Comparison of ENCODE assay signal across 29 mouse cellular contexts in the genomic region with DNA sequence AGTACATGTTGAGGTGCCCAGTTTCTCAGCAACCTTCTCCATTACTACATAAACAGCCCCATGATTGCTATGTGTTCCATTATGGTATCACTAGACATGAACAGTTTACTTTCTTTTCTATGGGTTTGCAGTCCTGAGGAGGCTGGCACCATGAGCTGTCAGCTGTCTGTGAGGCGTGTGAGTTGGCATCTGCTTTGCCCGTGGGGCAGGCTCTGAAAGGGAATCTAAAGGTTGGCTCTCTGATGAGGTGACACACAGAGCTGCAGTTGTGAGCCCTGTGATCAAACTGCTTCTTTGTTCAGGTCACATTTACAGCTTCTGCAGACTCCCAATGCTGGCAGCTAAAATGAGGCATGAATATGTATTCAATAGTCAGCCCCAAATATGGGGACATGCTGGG.
DNase-seq lines count a peak whose midpoint lies in the region; ATAC-seq and TF ChIP-seq lines count a peak whose summit lies in the region.
"Had no signal": no experiment of that assay in that cellular context is flagged by ENCODE, and none has a peak within 500 bp of the region (broad histone marks: within the 10 kb centered on the region; RNA-seq: fewer than 3 reads in every experiment).

No protein-coding gene starts in this region.

- no peaks in the 10 kb centered on the region for H3K36me3 ChIP-seq in forebrain, embryonic 15.5 days
- H3K36me3 ChIP-seq in forebrain, embryonic 14.5 days (ENCODE audit: control insufficient read depth, insufficient read depth, low read length), result no peaks in the 10 kb centered on the region
- H3K36me3 ChIP-seq in hindbrain, embryonic 15.5 days, result no peaks in the 10 kb centered on the region
- H3K36me3 ChIP-seq in hindbrain, embryonic 13.5 days, result no peaks in the 10 kb centered on the region
- H3K36me3 ChIP-seq in midbrain, postnatal 0 days (ENCODE audit: insufficient read depth, low read length), result no peaks in the 10 kb centered on the region
- no peaks in the 10 kb centered on the region for H3K36me3 ChIP-seq in midbrain, embryonic 10.5 days
- H3K36me3 ChIP-seq: embryonic facial prominence, embryonic 12.5 days; embryonic facial prominence, embryonic 15.5 days; forebrain, embryonic 12.5 days; G1E; heart, embryonic 12.5 days; heart, embryonic 15.5 days; hindbrain, embryonic 10.5 days had no signal

- no peak overlapping the region for H3K9ac ChIP-seq in forebrain, embryonic 15.5 days (replicated peaks)
- no peak overlapping the region for H3K9ac ChIP-seq in forebrain, embryonic 14.5 days (ENCODE audit: low read length)
- no peak overlapping the region for H3K9ac ChIP-seq in hindbrain, embryonic 15.5 days
- no peak overlapping the region for H3K9ac ChIP-seq in hindbrain, embryonic 13.5 days
- no peak overlapping the region for H3K9ac ChIP-seq in midbrain, postnatal 0 days (replicated peaks; ENCODE audit: low read length, poor library complexity, severe bottlenecking)
- H3K9ac ChIP-seq: embryonic facial prominence, embryonic 12.5 days; embryonic facial prominence, embryonic 15.5 days; forebrain, embryonic 12.5 days; heart, embryonic 12.5 days; heart, embryonic 15.5 days; hindbrain, embryonic 14.5 days had no signal

- 0 out of 2 replicates have a peak, but pooled peaks have one; percentile 53 for ATAC-seq in forebrain, embryonic 15.5 days (replicated peaks)
- no peak for ATAC-seq in forebrain, embryonic 14.5 days
- ATAC-seq in hindbrain, embryonic 15.5 days (ENCODE audit: low FRiP score, low read depth), result peak; percentile 61; the same call in 1 of the 2 replicates
- ATAC-seq in hindbrain, embryonic 13.5 days (ENCODE audit: low FRiP score), result no peak
- ATAC-seq in midbrain, postnatal 0 days (ENCODE audit: low FRiP score), result no peak
- no peak for ATAC-seq in monocyte, adult 5-6 weeks (replicated peaks; ENCODE audit: insufficient number of reproducible peaks, low FRiP score, low TSS enrichment, poor library complexity, severe bottlenecking)
- ATAC-seq: intestine, postnatal 0 days; Patski had no signal

- WGBS in forebrain, embryonic 15.5 days, result 43% methylated on average over 2 of the region's 2 CpGs
- WGBS in forebrain, embryonic 14.5 days, result 65% methylated on average over 2 of the region's 2 CpGs
- WGBS in hindbrain, embryonic 15.5 days, result 53% methylated on average over 2 of the region's 2 CpGs
- WGBS in hindbrain, embryonic 13.5 days, result 75% methylated on average over 2 of the region's 2 CpGs
- WGBS in midbrain, postnatal 0 days, result 39% methylated on average over 2 of the region's 2 CpGs
- WGBS in midbrain, embryonic 10.5 days, result 80% methylated on average over 2 of the region's 2 CpGs

- DNase-seq in forebrain, embryonic 14.5 days (ENCODE audit: low spot score), result no peak
- peak; percentile 14 for DNase-seq in midbrain, postnatal 0 days (ENCODE audit: low spot score)
- no peak for DNase-seq in midbrain, embryonic 10.5 days (ENCODE audit: low spot score)
- DNase-seq: adrenal gland, postnatal 10 days; adrenal gland, postnatal 36 days; B cell, adult 2 months; cerebellum, adult 11-12 months; cerebellum, adult 8-10 months; cerebellum, postnatal 25 days; gastrocnemius, adult 2 months; gastrocnemius, postnatal 14 days; heart, adult 11 months; heart, postnatal 10 days; heart, postnatal 36 days had no signal

- H3K27ac ChIP-seq in forebrain, embryonic 15.5 days (replicated peaks), result no peak overlapping the region
- H3K27ac ChIP-seq in forebrain, embryonic 14.5 days (ENCODE audit: low read depth, low read length), result no peak overlapping the region
- no peak overlapping the region for H3K27ac ChIP-seq in hindbrain, embryonic 15.5 days (replicated peaks)
- no peak overlapping the region for H3K27ac ChIP-seq in hindbrain, embryonic 13.5 days
- no peak overlapping the region for H3K27ac ChIP-seq in midbrain, postnatal 0 days (ENCODE audit: low read depth, low read length)
- H3K27ac ChIP-seq in midbrain, embryonic 10.5 days (replicated peaks), result no peak overlapping the region
- H3K27ac ChIP-seq: embryonic facial prominence, embryonic 12.5 days; embryonic facial prominence, embryonic 15.5 days; forebrain, embryonic 12.5 days; gastrocnemius, adult 2 months; heart, embryonic 15.5 days; hindbrain, embryonic 10.5 days; hindbrain, embryonic 14.5 days had no signal

- no peaks in the 10 kb centered on the region for H3K9me3 ChIP-seq in forebrain, embryonic 15.5 days
- no peaks in the 10 kb centered on the region for H3K9me3 ChIP-seq in forebrain, embryonic 14.5 days (replicated peaks; ENCODE audit: control insufficient read depth, low read length)
- H3K9me3 ChIP-seq in hindbrain, embryonic 15.5 days, result no peaks in the 10 kb centered on the region
- H3K9me3 ChIP-seq in hindbrain, embryonic 13.5 days, result no peaks in the 10 kb centered on the region
- 0 out of 2 replicates have a peak, but pooled peaks cover 4% of the 10 kb centered on the region for H3K9me3 ChIP-seq in midbrain, postnatal 0 days (ENCODE audit: low read length)
- no peaks in the 10 kb centered on the region for H3K9me3 ChIP-seq in midbrain, embryonic 10.5 days (replicated peaks)
- H3K9me3 ChIP-seq: embryonic facial prominence, embryonic 12.5 days; embryonic facial prominence, embryonic 15.5 days; forebrain, embryonic 12.5 days; heart, embryonic 12.5 days; heart, embryonic 15.5 days; hindbrain, embryonic 10.5 days had no signal

- TF ChIP-seq CTCF in midbrain, postnatal 0 days (IDR thresholded peaks at IDR 0.05), result no peak

- no peaks in the 10 kb centered on the region for H3K27me3 ChIP-seq in forebrain, embryonic 15.5 days
- no peaks in the 10 kb centered on the region for H3K27me3 ChIP-seq in forebrain, embryonic 14.5 days (replicated peaks; ENCODE audit: control insufficient read depth, insufficient read depth, low read length)
- no peaks in the 10 kb centered on the region for H3K27me3 ChIP-seq in hindbrain, embryonic 15.5 days
- H3K27me3 ChIP-seq in hindbrain, embryonic 13.5 days, result no peaks in the 10 kb centered on the region
- no peaks in the 10 kb centered on the region for H3K27me3 ChIP-seq in midbrain, postnatal 0 days (ENCODE audit: insufficient read depth, low read length)
- no peaks in the 10 kb centered on the region for H3K27me3 ChIP-seq in midbrain, embryonic 10.5 days (ENCODE audit: low read depth, poor library complexity, severe bottlenecking)
- H3K27me3 ChIP-seq: CH12.LX; embryonic facial prominence, embryonic 12.5 days; embryonic facial prominence, embryonic 15.5 days; forebrain, embryonic 12.5 days; heart, embryonic 12.5 days; heart, embryonic 15.5 days had no signal

- H3K4me2 ChIP-seq in forebrain, embryonic 15.5 days (replicated peaks), result no peak overlapping the region
- no peak overlapping the region for H3K4me2 ChIP-seq in forebrain, embryonic 14.5 days (ENCODE audit: low read length)
- H3K4me2 ChIP-seq in hindbrain, embryonic 15.5 days, result no peak overlapping the region
- no peak overlapping the region for H3K4me2 ChIP-seq in hindbrain, embryonic 13.5 days
- no peak overlapping the region for H3K4me2 ChIP-seq in midbrain, postnatal 0 days (ENCODE audit: low read depth, low read length, poor library complexity, severe bottlenecking)
- H3K4me2 ChIP-seq: embryonic facial prominence, embryonic 12.5 days; embryonic facial prominence, embryonic 15.5 days; forebrain, embryonic 12.5 days; heart, embryonic 12.5 days; heart, embryonic 15.5 days; hindbrain, embryonic 14.5 days had no signal

- H3K4me3 ChIP-seq in forebrain, embryonic 15.5 days, result no peak overlapping the region
- no peak overlapping the region for H3K4me3 ChIP-seq in forebrain, embryonic 14.5 days (ENCODE audit: low read depth, low read length)
- H3K4me3 ChIP-seq in hindbrain, embryonic 15.5 days, result no peak overlapping the region
- no peak overlapping the region for H3K4me3 ChIP-seq in hindbrain, embryonic 13.5 days
- H3K4me3 ChIP-seq in midbrain, postnatal 0 days (ENCODE audit: low read depth, low read length), result no peak overlapping the region
- no peak overlapping the region for H3K4me3 ChIP-seq in midbrain, embryonic 10.5 days
- H3K4me3 ChIP-seq: embryonic facial prominence, embryonic 12.5 days; embryonic facial prominence, embryonic 15.5 days; forebrain, embryonic 12.5 days; gastrocnemius, adult 2 months; heart, embryonic 12.5 days; heart, embryonic 15.5 days; hindbrain, embryonic 10.5 days had no signal

- H3K4me1 ChIP-seq in forebrain, embryonic 15.5 days, result no peaks in the 10 kb centered on the region
- no peaks in the 10 kb centered on the region for H3K4me1 ChIP-seq in forebrain, embryonic 14.5 days (ENCODE audit: control insufficient read depth, insufficient read depth, low read length)
- H3K4me1 ChIP-seq in hindbrain, embryonic 15.5 days (replicated peaks), result no peaks in the 10 kb centered on the region
- H3K4me1 ChIP-seq in hindbrain, embryonic 13.5 days (replicated peaks), result no peaks in the 10 kb centered on the region
- H3K4me1 ChIP-seq in midbrain, postnatal 0 days (ENCODE audit: insufficient read depth, low read length), result no peaks in the 10 kb centered on the region
- H3K4me1 ChIP-seq in midbrain, embryonic 10.5 days, result no peaks in the 10 kb centered on the region
- H3K4me1 ChIP-seq: embryonic facial prominence, embryonic 12.5 days; embryonic facial prominence, embryonic 15.5 days; forebrain, embryonic 12.5 days; heart, embryonic 12.5 days; heart, embryonic 15.5 days; hindbrain, embryonic 10.5 days had no signal

Comparison
In these comparisons a context has a peak if more than half of its experiments do, and no peak if none do; other contexts are left out.
1. ATAC-seq: peak in forebrain, embryonic 15.5 days (single experiment) and hindbrain, embryonic 15.5 days (single experiment); none in forebrain, embryonic 14.5 days (single experiment), hindbrain, embryonic 13.5 days (single experiment), midbrain, postnatal 0 days (single experiment) and monocyte, adult 5-6 weeks (single experiment).